Mouse (Mus musculus) common myeloid progenitor, adult 5-6 weeks (primary cell): ENCODE measurements around the gene Pld6. TPM values are rescaled to one million over a fixed set of nuclear protein-coding genes. Genes with fewer than 3 reads are reported as not detected.

Experiments
- ATAC-seq: replicated peaks from 2 replicates; pipeline ENCODE4 v1.8.0; 2016; ENCODE audit warnings: low read depth, mild to moderate bottlenecking, moderate TSS enrichment, inconsistent platforms; ENCODE audit not compliant: poor library complexity, severe bottlenecking
- total RNA-seq: library from RNA; stranded (forward); fragments of 200-1000, 187-1606 nt; gene quantifications from 2 replicates; pipeline ENCODE4 v1.2.3, GENCODE M21; 2017

Gene Pld6
- 2.6 and 3.2 TPM in 2 replicates for total RNA-seq

GRCm38 (mm10) chr11:59787199-59787781, at the start of gene Pld6:
TSS of gene Pld6 (minus strand) at chr11:59787645.
- peak; percentile 90 for ATAC-seq

GRCm38 (mm10) chr11:59821625-59822024, 34.2 kb upstream of the Pld6 start:
- ATAC-seq: no peak

DNA sequence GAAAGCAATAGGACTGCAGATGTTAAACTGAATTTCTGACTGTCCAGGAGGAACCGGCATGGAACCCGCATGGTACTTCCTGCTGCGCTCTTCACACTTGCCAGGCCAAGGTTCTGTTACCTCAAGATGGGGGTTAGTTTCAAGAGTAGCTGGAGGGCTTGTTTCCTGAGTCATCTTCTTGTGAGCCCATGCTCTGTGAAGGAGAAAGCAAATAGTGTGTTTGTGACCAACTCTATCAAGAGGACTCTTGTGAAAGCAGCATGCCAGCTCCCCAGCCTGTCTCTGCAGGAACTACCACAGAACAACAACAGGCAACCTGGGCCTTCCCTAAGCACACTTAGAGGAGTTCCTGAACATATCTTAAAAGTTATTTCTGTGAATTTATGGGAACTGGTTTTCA, 30.5 kb upstream of the Pld6 start:
- no peak for ATAC-seq

DNA sequence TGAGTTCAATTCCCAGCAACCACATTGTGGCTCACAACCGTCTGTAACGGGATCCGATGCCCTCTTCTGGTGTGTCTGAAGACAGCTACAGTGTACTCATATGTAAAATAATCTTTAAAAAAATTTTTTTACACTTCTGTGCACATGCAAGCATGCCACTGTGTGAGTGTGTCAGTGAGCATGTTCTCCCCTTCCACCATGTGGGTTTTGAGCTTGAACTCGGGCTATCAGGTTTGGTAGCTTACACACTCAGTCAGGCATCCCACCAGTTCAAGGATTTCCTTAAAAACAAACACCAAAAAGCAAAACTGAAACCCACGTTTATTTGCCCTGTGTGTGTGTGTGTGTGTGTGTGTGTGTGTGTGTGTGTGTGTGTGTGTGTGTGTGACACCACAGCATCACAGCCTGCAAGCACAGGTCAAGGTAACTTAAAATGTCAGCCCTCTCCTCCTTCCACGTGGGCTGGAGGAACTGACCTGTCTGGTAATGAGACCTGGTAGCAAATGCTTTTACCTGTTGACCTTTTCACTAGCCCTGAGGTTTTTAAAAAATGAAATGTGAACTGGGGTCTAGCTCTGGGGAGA, 28.1 kb upstream of the Pld6 start:
- no peak for ATAC-seq

- ATAC-seq: no peak
These were observed 27.5 kb upstream of the Pld6 start for GRCm38 (mm10) chr11:59814936-59815335.

- no peak for ATAC-seq
These were observed 26.9 kb upstream of the Pld6 start for GRCm38 (mm10) chr11:59814311-59814710.

DNA sequence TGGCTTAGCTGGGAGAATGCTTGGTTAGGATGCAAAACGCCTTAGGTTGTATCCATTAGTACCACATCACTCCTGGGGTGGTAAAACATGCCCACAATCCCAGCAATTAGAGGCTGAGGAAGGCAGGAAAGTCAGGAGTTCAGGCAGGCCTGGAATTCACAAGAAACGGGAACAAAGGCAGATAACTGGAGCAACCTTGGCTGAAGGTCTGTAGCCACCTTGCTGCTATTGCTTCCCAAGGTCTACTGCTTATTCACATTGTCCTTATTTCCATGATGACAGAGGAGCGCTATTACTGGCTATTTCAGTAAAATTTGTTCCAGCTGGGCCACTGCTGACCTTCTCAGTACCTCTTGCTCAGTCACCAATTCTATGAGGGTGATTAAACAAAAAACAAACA, 25.8 kb upstream of the Pld6 start:
- ATAC-seq: no peak

DNA sequence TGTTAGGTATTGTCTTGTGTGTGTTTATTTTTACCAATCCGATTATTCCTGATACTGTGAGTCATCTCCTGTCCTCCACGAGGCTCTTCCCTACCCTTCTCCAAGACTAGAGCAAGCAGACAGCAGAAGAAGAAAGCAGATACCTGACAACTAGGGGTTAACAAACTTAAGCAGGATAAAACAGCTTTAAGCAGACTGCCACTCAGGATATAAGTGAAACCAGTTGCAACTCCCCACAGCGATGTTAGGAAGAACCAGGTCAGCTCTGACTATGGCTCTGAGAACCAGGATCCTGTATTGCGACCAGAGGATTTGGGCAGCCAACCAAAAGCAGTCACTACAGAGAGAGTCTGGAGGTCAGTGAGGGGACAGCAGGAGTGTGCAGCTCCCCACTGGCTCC, 23.8 kb upstream of the Pld6 start:
- no peak for ATAC-seq

DNA sequence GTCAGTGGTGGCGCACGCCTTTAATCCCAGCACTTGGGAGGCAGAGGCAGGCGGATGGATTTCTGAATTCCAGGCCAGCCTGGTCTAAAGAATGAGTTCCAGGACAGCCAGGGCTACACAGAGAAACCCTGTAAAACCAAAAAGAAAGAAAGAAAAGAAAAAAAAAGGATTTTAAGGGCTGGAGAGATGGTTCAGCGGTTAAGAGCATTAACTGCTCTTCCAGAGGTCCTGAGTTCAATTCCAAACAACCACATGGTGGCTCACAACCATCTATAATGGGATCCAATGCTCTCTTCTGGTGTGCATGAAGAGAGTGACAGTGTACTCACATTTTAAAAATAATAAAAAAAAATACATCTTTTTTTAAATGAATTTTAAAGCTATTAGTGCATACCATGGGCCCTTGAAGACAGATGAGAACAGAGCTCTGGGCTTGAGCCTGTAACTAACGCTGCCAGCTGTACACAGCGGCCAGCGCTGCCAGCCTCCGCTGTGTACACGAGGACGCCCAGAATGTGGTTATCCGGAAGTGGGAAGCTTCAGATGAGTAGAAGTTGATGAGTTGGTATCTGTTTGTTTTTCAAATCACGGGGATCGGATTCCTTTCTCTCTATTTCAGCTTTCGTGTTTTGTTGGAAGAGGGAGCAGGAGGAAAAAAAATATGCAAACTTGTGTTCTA, 23.2 kb upstream of the Pld6 start:
- no peak for ATAC-seq

DNA sequence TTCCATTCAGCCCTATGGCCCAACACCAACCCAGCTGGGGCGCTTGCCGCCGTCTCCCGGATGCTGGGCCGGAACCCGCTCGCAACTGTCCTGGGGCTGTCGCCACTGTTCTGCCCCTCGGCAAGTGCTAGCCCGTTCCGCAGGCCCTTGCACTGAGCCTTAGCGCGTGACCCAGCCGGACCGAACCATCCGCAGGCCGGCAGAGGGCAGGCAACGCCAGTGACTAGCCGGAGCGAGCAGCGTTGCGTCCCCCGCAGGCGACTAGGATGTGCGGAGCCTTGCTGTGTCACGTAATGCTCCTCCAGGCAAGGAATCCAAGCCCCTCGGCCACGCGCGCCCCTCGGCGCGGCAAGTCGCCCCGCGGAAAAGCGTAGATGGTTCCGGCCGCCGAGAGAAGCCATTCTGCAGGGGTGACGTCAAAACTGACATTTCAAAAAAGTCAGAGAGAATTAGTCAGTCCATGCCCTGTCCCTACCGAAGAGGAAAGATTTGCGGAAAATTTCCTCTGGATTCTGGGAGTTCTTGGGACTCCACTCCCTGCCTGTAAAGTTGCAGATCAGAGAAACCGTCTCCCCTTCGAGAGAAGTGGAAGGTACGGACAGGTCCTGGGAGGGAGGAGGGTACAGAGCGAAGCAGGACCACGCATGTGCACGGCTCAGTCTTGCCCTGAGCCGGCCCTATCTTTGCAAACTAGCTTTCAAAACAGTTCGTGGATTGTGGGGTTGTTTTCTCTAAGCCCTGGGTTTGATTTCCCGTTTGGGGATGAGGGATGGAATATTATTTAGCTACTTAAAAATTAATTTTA, 22.4 kb upstream of the Pld6 start, which contains the start of gene Flcn:
Gene Flcn, minus strand, starts transcription at position 347 of the 805 bp plus-strand sequence.
- peak; percentile 76 for ATAC-seq

DNA sequence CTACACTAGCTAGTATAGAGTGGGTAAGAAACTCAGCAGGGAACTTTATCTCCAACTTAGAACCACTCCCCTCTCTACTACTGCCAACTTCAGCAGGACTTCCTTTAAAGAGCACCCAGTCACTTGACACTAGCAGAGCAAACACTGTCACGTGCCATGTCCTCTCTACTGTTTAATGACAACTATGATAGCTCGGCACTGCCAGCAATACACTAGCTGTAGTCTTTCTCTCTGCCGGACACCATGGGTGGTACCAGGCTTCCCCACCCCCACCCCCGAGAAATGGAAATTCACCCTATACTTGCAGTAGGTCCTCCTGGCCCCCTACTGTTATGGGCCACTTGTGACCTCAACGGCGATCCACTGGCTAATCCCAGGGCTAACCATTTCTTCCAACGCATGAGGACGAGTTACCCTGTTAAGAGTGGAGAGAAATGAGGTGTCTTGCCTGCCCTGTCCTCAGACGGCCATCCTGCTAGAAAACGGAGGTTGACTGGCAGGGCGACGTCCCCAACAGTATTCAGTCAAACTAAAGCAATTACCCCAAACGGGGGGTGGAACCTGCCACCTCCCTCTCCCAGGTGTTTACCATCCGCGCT, 21.7 kb upstream of the Pld6 start:
- ATAC-seq: peak; percentile 67

- ATAC-seq: no peak
These were observed 20.9 kb upstream of the Pld6 start for GRCm38 (mm10) chr11:59808170-59808960.

DNA sequence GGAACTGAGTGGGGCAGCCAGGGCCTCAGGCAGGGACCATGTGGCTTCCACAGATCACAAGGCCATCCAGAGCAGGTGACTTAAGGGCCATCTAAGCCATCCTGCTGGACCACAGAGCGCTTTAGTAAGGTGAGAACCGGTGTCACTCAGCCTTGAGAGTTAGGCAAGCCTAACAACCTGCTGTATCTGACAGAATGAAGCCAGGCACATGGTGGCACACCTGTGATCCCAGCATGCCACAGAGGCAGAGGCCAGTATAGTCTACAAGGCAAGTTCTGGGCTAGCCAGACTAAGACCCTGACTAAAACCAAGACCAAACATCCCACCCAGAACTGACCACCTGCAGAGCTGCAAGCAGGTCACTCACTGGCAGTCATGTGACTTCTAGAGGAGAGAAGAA, 18.2 kb upstream of the Pld6 start:
- ATAC-seq: no peak

DNA sequence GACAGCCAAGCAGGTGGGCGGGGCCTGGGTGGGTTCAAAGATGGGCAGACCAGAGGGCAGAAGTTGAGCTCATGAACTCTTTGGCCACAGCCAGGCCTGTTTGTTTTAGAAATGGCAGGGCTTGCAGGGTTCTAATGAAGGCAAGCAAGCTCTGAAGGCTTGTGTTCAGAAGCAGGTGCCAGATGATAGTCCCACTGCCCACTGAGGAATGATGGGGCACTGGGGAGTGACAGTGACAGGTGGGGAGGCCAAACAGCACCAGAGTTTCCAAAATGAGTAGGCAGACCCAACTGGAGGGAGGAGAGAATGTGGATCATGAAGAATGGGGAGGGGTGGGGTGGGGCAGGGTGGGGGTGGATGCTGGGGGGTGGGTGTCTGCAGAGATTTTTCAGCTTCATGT, 17.8 kb upstream of the Pld6 start:
- no peak for ATAC-seq

- ATAC-seq: no peak
These were observed 17.1 kb upstream of the Pld6 start for GRCm38 (mm10) chr11:59804409-59805110.

DNA sequence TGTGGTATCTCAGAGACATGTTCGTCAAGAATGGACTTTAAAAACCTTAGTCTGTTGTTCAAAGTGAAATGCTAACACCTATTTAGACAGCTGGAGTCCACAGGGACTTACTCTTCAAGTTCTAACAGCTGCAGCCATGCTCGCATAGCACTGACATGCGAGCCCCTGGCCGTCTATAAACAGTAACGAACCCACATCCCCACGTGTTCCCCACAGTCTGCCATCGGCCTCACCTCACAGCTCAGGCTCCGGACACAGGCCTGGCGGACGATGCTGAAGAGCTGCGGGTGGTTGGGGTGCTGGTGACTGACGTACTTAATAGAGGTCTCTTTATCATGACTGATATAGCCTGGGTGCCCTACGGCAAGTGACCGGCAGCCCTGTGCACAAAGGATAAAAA, 16.1 kb upstream of the Pld6 start:
- ATAC-seq: no peak

DNA sequence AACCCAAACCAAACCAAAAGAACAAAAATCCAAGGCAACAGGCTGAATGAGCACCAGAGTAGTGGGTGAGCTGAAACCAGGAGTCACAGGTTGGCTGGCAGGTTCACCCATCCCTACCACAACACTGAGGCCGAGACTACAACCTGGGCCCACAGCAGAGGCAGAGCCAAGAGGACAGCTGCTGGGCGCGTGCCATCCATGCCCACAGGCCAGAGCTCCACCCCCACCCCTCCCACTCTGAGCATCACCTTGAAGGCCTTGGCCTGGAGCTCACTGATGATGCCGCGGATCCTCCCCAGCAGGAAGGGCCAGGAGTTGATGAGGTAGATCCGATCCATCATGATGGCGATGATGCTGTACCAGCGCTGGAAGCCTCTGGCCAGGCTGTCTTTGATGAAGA, 14.4 kb upstream of the Pld6 start:
- no peak for ATAC-seq

GRCm38 (mm10) chr11:59800412-59800811, 13.0 kb upstream of the Pld6 start:
- no peak for ATAC-seq

- no peak for ATAC-seq
These were observed 5.9 kb upstream of the Pld6 start for GRCm38 (mm10) chr11:59793390-59793789.
